Mouse (Mus musculus) hindbrain, embryonic 16.5 days (tissue): ENCODE results near the gene Gsto2. TPM values are rescaled to one million over a fixed set of nuclear protein-coding genes. Genes with fewer than 3 reads are reported as not detected.

ENCODE experiments used
- ATAC-seq: fragments of 200-750 bp; cut with Nextera tagmentation; 2 replicates; pipeline ENCODE4 v1.8.0; 2017; ENCODE audit warnings: moderate TSS enrichment, moderate library complexity
- H3K27ac ChIP-seq: fragments of 300-500 bp; sonication (generic); 2 replicates; pipeline ENCODE4 v1.5.1; 2014; ENCODE audit warnings: low read depth, mild to moderate bottlenecking, control low read depth, low read length, moderate library complexity
- H3K27me3 ChIP-seq: fragments of 300-500 bp; sonication (generic); replicated peaks from 2 replicates; pipeline ENCODE4 v1.6.1; 2014; ENCODE audit warnings: low read length; ENCODE audit not compliant: control insufficient read depth, insufficient read depth
- H3K36me3 ChIP-seq: fragments of 300-500 bp; sonication (generic); 2 replicates; pipeline ENCODE4 v1.6.1; 2014; ENCODE audit warnings: mild to moderate bottlenecking, low read length, moderate library complexity, mixed read lengths; ENCODE audit not compliant: control insufficient read depth, insufficient read depth
- H3K4me1 ChIP-seq: fragments of 300-500 bp; sonication (generic); 2 replicates; pipeline ENCODE4 v1.6.1; 2014; ENCODE audit warnings: low read depth, low read length; ENCODE audit not compliant: control insufficient read depth, insufficient read depth
- H3K4me2 ChIP-seq: fragments of 300-500 bp; sonication (generic); 2 replicates; pipeline ENCODE4 v1.6.1; 2014; ENCODE audit warnings: mild to moderate bottlenecking, low read length, control low read depth, moderate library complexity
- H3K4me3 ChIP-seq: fragments of 300-500 bp; sonication (generic); 2 replicates; pipeline ENCODE4 v1.5.1; 2014; ENCODE audit warnings: mild to moderate bottlenecking, low read length, control low read depth, moderate library complexity
- H3K9ac ChIP-seq: fragments of 300-500 bp; sonication (generic); 2 replicates; pipeline ENCODE4 v1.6.1; 2014; ENCODE audit warnings: low read depth, mild to moderate bottlenecking, control low read depth, low read length, moderate library complexity
- H3K9me3 ChIP-seq: fragments of 300-500 bp; sonication (generic); 2 replicates; pipeline ENCODE4 v1.6.1; 2014; ENCODE audit warnings: mild to moderate bottlenecking, low read length, moderate library complexity; ENCODE audit not compliant: control insufficient read depth
- WGBS: fragments of 180-500 bp; shearing (Covaris S2); extraction: QIAGEN DNeasy Blood & Tissue Kit; methylation state at CpG from one replicate; pipeline ENCODE4 v1.1.7; 2014; 5-methylcytosine and 5-hydroxymethylcytosine counted together
- polyA plus RNA-seq: library from polyadenylated mRNA; unstranded; fragments of >200 nt; fragmentation: Nextera tagmentation; extraction: Ambion mirVana; gene quantifications from 2 replicates; pipeline ENCODE4 v1.2.1, GENCODE M21; 2015

Gsto2 gene
- polyA plus RNA-seq, 1 experiment from 2014 or later, result 1.2 TPM

DNA sequence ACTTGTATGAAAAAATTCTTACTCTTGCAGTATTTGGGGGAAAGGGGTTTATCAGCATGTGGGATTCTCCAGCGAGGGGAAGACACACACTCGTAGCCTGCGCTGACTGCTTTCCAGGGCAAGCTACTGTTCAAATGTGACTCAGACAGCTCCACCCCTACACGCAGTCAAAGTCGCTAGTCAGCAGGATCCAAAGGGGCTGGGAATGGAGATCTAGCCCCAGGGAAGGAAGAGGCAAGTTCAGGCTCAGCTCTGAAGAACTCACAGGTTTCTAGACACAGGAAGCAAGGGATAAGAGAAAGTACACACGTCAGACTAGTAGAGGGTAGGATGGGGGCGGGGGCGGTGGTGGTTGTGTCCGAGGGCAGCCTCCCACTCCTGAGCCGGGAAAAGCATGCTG is 35.2 kb downstream of the Gsto2 start:
- 86% methylated on average over 10 of the region's 10 CpGs for WGBS
- Histone ChIP-seq H3K36me3 (peaks cover 5% of the 10 kb centered on the region; the same call in 1 of the 2 replicates), H3K4me3 (no peak overlapping the region), H3K9ac (no peak overlapping the region), H3K4me1 (peaks cover 4% of the 10 kb centered on the region; the same call in 1 of the 2 replicates), H3K27ac (no peak overlapping the region), H3K27me3 (no peaks in the 10 kb centered on the region), H3K9me3 (no peaks in the 10 kb centered on the region), H3K4me2 (no peak overlapping the region)
- ATAC-seq, result no peak

DNA sequence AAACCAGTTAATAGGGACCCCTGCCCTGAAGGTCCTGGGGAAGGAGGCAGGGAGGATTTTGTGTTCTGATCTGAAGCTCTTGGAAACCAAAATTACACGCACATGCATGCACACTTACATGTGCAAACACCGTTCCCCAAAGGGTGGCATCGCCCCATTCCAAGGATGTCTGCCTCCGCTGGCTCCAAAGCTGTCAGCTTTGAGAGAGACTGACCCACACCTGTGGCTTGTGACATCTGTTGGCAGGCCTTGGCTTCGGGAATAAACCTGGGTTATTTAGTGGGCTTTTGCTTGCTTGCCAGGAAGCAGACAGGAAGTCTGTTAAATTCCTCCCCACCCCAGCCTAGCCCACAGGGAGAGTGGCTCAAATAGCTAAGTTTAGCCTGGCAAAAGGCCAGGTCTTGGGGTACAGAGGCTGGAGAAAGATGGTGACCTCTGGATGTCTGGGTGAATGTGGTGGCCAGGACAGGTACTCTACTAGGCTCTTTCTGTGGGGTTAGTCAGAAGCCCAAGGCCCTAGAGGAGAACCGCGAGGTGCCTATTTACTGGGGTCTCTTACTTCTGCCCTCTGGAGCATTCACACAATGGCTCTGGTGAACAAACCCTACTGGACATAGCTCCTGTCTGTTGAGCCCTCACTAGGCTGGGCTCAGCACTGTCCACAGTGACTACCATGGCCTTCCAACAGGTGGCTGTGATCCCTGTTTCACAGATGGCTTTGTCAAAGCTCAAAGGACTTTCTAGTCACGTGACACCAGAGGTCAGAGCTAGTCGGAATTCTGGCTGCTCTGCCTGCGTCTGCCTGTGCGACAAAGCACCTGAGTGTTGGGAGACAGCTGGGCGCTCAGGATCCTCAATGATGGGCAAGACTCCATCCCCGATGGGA is 37.2 kb downstream of the Gsto2 start:
- no peak overlapping the region for H3K4me3 ChIP-seq
- H3K27me3 ChIP-seq, result no peaks in the 10 kb centered on the region
- H3K27ac ChIP-seq, result no peak overlapping the region
- no peaks in the 10 kb centered on the region for H3K36me3 ChIP-seq
- H3K9me3 ChIP-seq, result no peaks in the 10 kb centered on the region
- H3K9ac ChIP-seq, result no peak overlapping the region
- WGBS, result 64% methylated on average over 13 of the region's 13 CpGs
- ATAC-seq, result no peak
- peaks cover 4% of the 10 kb centered on the region; the same call in 1 of the 2 replicates for H3K4me1 ChIP-seq
- H3K4me2 ChIP-seq, result no peak overlapping the region

DNA sequence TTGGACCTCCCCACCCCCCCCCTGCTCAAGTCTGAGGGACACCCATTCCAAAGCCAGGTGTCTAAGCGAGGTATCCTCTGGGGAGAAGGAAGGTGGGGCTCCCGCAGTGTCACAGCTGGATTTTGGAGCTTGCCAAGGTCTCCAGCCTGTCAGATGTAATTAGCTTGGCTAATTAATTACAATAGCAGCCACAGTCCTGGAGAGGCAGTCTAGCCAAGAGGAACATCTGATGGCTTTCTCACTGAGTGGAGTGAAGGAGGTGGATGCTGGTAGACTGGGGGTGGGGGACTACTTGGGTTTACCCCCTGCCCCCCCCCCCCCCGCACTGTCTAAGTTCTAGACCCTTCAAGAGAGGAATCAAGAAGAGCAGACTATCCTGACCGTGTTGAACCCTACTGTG is 38.3 kb downstream of the Gsto2 start:
- Histone ChIP-seq H3K9me3 (no peaks in the 10 kb centered on the region), H3K9ac (no peak overlapping the region), H3K36me3 (no peaks in the 10 kb centered on the region), H3K27ac (no peak overlapping the region), H3K4me1 (peaks cover 4% of the 10 kb centered on the region; the same call in 1 of the 2 replicates), H3K27me3 (no peaks in the 10 kb centered on the region), H3K4me3 (no peak overlapping the region), H3K4me2 (no peak overlapping the region)
- ATAC-seq, result peak; percentile 63
- WGBS, result 52% methylated on average over 4 of the region's 4 CpGs

DNA sequence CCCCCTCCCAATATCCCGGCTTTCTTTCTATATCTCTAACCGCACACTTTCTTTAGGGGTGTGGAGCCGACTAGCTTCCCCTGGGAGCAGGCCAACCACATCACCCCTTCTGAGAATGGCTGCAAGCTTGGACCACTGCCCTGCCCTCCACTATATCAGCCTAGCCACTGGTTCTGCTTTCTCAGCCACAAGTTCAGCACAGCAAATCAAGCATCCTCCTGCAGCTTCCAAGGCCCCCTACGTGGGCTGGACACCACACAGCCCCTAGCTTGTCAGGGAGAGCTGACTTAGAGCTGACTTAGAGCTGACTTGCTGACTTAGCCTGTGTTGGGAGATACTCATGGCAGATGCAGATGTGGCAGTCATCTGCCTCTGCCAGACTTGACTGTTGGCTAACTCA is 39.7 kb downstream of the Gsto2 start:
- H3K9me3 ChIP-seq, result no peaks in the 10 kb centered on the region
- H3K36me3 ChIP-seq, result no peaks in the 10 kb centered on the region
- H3K27me3 ChIP-seq, result no peaks in the 10 kb centered on the region
- no peak overlapping the region for H3K4me3 ChIP-seq
- no peak overlapping the region for H3K27ac ChIP-seq
- WGBS, result 80% methylated on average over 4 of the region's 4 CpGs
- H3K4me1 ChIP-seq, result peaks cover 8% of the 10 kb centered on the region
- ATAC-seq, result no peak
- no peak overlapping the region for H3K4me2 ChIP-seq
- no peak overlapping the region for H3K9ac ChIP-seq

DNA sequence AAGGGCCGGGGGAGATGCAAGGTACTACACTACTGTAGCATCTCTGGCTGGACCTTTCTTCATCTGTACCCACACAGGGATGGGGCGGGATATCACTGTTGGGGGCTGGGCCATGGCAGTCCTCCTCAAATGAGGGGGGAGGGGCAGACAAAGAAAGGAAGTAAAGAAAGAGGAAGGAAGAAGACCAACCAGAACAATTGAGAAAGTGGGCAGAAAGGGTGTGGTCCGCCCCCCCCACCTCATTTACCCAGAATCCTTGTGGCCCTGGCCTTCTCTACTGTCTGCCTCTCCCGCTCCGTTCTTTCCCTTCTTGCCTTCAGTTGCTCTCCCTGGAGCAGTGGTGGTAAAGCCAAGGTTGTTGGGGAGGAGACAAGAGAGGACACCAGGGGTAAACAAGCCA is 40.3 kb downstream of the Gsto2 start:
- no peaks in the 10 kb centered on the region for H3K36me3 ChIP-seq
- 85% methylated on average over 5 of the region's 5 CpGs for WGBS
- H3K9ac ChIP-seq, result no peak overlapping the region
- H3K27ac ChIP-seq, result no peak overlapping the region
- no peak overlapping the region for H3K4me3 ChIP-seq
- H3K4me2 ChIP-seq, result no peak overlapping the region
- no peak for ATAC-seq
- H3K27me3 ChIP-seq, result no peaks in the 10 kb centered on the region
- no peaks in the 10 kb centered on the region for H3K9me3 ChIP-seq
- peaks cover 11% of the 10 kb centered on the region for H3K4me1 ChIP-seq

DNA sequence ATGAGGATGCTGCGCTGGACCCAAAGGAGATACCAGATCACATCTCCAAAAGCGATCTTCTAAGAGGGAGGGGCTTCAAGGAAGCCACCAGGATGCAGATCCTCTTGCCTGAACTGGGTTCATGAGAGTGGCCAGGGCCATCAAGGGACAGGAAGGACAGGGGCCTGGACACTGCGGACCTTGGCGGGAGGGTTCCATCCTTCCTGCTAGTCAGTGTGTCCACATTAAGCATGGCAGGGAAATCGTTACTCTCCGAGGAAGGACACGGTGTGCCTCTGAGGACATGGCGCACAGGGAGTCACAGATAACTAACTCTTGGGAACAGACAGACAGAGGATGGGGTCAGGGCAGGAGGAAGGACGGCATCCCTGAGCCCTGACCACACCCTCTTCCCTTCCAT is 42.3 kb downstream of the Gsto2 start:
- H3K9ac ChIP-seq, result no peak overlapping the region
- no peak overlapping the region for H3K4me3 ChIP-seq
- H3K27me3 ChIP-seq, result no peaks in the 10 kb centered on the region
- H3K9me3 ChIP-seq, result no peaks in the 10 kb centered on the region
- no peak for ATAC-seq
- WGBS, result 92% methylated on average over 9 of the region's 9 CpGs
- no peak overlapping the region for H3K27ac ChIP-seq
- H3K36me3 ChIP-seq, result no peaks in the 10 kb centered on the region
- H3K4me1 ChIP-seq, result peaks cover 11% of the 10 kb centered on the region
- H3K4me2 ChIP-seq, result no peak overlapping the region

DNA sequence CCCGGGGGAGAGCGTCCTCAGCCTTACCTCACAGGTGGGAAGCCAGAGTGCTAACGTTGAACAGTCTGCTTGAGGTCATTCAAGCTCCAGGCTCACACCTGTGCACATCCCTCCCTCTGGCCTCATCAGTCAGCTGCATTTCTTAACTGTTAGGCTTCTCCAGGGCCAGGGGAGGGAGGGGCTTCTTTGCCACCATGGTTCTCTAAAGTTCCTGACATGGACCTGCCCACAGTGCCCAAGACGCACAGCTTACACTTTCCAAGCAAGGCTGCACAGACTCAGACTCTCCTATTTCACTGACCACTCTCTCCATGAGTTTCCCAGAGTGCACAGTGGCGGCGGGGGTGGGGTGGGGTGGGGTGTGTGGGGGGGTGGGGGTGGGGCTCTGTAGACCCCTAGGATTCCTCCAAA is 43.6 kb downstream of the Gsto2 start:
- Histone ChIP-seq H3K4me1 (peaks cover 11% of the 10 kb centered on the region), H3K9me3 (no peaks in the 10 kb centered on the region), H3K36me3 (no peaks in the 10 kb centered on the region), H3K27me3 (no peaks in the 10 kb centered on the region), H3K4me2 (peak overlapping the region; percentile 55), H3K4me3 (no peak overlapping the region), H3K9ac (peak overlapping the region; percentile 3; the same call in 1 of the 2 replicates), H3K27ac (peak overlapping the region; percentile 76)
- WGBS, result 24% methylated on average over 6 of the region's 6 CpGs
- ATAC-seq, result peak; percentile 35

DNA sequence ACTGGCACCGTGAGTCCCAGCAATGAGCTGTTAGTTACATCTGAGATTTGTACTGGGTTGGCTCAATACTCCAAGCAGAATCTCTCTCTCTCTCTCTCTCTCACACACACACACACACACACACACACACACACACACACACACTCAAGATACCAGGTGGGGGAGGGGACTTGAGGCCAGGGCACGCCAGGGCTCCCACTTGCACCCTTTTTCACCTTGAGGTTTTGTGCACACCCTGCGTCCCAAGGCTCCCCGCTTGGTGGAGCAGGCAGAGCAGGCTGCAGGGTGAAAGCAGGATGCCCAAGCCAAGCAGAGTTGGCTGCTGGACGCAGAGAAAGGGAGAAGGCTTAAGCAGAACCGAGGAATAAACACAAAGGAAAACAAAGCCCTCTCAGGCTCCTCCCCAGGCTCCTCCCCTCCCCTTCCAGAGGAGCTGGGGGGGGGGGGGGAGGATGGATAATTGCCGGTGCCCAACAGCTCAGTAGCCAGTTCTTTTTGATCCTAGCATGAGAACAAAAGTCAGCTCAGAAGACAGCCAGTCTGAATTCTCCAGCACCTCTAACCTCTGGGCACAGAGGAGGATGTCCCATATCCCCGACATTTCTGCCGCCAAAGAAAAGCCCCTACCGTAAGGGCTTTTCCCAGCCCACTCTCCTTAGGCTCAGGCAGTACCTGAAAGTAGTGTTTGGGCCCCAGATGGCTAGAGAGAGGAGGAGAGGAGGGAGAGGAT is 44.2 kb downstream of the Gsto2 start:
- H3K27ac ChIP-seq, result peak overlapping the region; percentile 76
- 1% methylated on average over 9 of the region's 10 CpGs for WGBS
- H3K4me1 ChIP-seq, result peaks cover 11% of the 10 kb centered on the region
- H3K9me3 ChIP-seq, result no peaks in the 10 kb centered on the region
- H3K4me2 ChIP-seq, result peak overlapping the region; percentile 55
- ATAC-seq, result peak; percentile 85
- H3K9ac ChIP-seq, result peak overlapping the region; percentile 61
- peak overlapping the region; percentile 31 for H3K4me3 ChIP-seq
- H3K27me3 ChIP-seq, result no peaks in the 10 kb centered on the region
- no peaks in the 10 kb centered on the region for H3K36me3 ChIP-seq

DNA sequence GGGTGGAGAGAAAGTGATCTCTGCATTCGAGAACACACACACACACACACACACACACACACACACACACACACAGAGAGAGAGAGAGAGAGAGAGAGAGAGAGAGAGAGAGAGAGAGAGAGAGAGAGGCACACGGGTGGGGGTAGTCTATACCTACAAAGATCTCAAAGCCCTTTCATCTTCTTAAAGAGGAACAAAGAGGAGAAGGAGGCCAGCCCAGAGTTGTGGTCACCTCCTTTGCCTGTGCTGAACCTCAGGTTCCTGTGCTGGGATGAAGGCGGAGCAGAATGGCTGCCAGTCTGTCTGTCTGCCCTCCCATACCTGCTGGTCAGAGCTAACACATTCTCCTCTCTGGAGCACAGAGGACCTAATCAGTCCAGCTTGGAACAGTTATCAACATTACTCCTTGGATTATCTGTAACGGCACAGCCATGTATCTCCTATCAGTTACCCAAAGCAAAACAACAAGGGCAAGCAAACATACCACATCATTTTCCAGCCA is 44.8 kb downstream of the Gsto2 start:
- ATAC-seq, result no peak
- WGBS, result 42% methylated on average over 4 of the region's 4 CpGs
- Histone ChIP-seq H3K9ac (peak overlapping the region; percentile 61; the same call in 1 of the 2 replicates), H3K27me3 (no peaks in the 10 kb centered on the region), H3K4me3 (no peak overlapping the region), H3K36me3 (no peaks in the 10 kb centered on the region), H3K4me1 (peaks cover 10% of the 10 kb centered on the region), H3K27ac (peak overlapping the region; percentile 76), H3K9me3 (no peaks in the 10 kb centered on the region), H3K4me2 (peak overlapping the region; percentile 55)
